Mouse (Mus musculus) intestine, postnatal 0 days (tissue): ENCODE measurements around the gene Crebl2. TPM values are rescaled to one million over a fixed set of nuclear protein-coding genes. Genes with fewer than 3 reads are reported as not detected.

ENCODE experiments used
- ATAC-seq: fragments of 200-750 bp; cut with Nextera tagmentation; 2 replicates; pipeline ENCODE4 v1.8.0; 2017; ENCODE audit warnings: mild to moderate bottlenecking, moderate TSS enrichment, moderate library complexity
- H3K27ac ChIP-seq: fragments of 300-500 bp; sonication (generic); 2 replicates; pipeline ENCODE4 v1.5.1; 2014; ENCODE audit warnings: mild to moderate bottlenecking, low read depth, low read length, moderate library complexity
- H3K27me3 ChIP-seq: fragments of 300-500 bp; sonication (generic); replicated peaks from 2 replicates; pipeline ENCODE4 v1.6.1; 2014; ENCODE audit warnings: low read length, mixed read lengths; ENCODE audit not compliant: control insufficient read depth, insufficient read depth
- H3K36me3 ChIP-seq: fragments of 300-500 bp; sonication (generic); 2 replicates; pipeline ENCODE4 v1.6.1; 2014; ENCODE audit warnings: mild to moderate bottlenecking, moderate library complexity; ENCODE audit not compliant: control insufficient read depth, insufficient read depth
- H3K4me1 ChIP-seq: fragments of 300-500 bp; sonication (generic); replicated peaks from 2 replicates; pipeline ENCODE4 v1.6.1; 2014; ENCODE audit warnings: antibody characterized with exemption, low read length, mixed read lengths; ENCODE audit not compliant: control insufficient read depth, insufficient read depth
- H3K4me2 ChIP-seq: fragments of 300-500 bp; sonication (generic); replicated peaks from 2 replicates; pipeline ENCODE4 v1.6.1; 2014; ENCODE audit warnings: low read depth, mild to moderate bottlenecking, moderate library complexity
- H3K4me3 ChIP-seq: fragments of 300-500 bp; sonication (generic); 2 replicates; pipeline ENCODE4 v1.5.1; 2014; ENCODE audit warnings: low read depth, low read length
- H3K9ac ChIP-seq: fragments of 300-500 bp; sonication (generic); 2 replicates; pipeline ENCODE4 v1.6.1; 2014; ENCODE audit warnings: mild to moderate bottlenecking, low read depth, low read length
- H3K9me3 ChIP-seq: fragments of 300-500 bp; sonication (generic); 2 replicates; pipeline ENCODE4 v1.6.1; 2016; ENCODE audit warnings: mixed run types; ENCODE audit not compliant: control insufficient read depth
- CTCF ChIP-seq: sonication (generic); IDR thresholded peaks from 2 replicates; pipeline ENCODE4 v1.5.1; 2016; ENCODE audit warnings: low read depth, mild to moderate bottlenecking, control low read depth, antibody characterized with exemption, moderate library complexity
- WGBS: fragments of 180-500 bp; shearing (Covaris S2); extraction: QIAGEN DNeasy Blood & Tissue Kit; methylation state at CpG from one replicate; pipeline ENCODE4 v1.1.7; 2014; 5-methylcytosine and 5-hydroxymethylcytosine counted together
- polyA plus RNA-seq: library from polyadenylated mRNA; unstranded; fragments of >200 nt; fragmentation: Nextera tagmentation; extraction: Ambion mirVana; gene quantifications from 2 replicates; pipeline ENCODE4 v1.2.1, GENCODE M21; 2015

Crebl2 gene
- polyA plus RNA-seq, 1 experiment from 2014 or later, result 4.9 TPM

DNA sequence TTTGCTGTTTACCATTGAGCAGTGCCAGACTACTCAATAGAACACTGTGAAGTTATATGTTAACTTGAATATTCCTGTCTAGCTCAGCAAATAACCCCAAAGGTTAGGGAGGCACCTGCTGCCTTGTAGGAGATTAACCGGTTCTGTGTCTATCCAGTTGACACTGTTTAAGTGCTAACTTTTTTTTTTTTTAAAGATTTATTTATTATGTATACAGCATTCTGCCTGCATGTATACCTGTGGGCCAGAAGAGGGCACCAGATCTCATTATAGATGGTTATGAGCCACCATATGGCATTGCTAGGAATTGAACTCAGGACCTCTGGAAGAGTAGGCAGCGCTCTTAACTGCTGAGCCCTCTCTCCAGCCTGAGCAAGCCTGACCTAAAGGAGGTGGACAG is 43.1 kb downstream of the Crebl2 start:
- H3K4me3 ChIP-seq, result no peak overlapping the region
- H3K4me2 ChIP-seq, result no peak overlapping the region
- H3K4me1 ChIP-seq, result no peaks in the 10 kb centered on the region
- ATAC-seq, result peak; percentile 57
- no peak overlapping the region for H3K9ac ChIP-seq
- no peaks in the 10 kb centered on the region for H3K9me3 ChIP-seq
- WGBS, result 75% methylated on average over 2 of the region's 2 CpGs
- H3K27me3 ChIP-seq, result no peaks in the 10 kb centered on the region
- H3K36me3 ChIP-seq, result peaks cover 8% of the 10 kb centered on the region; the same call in 1 of the 2 replicates
- peak; percentile 64 for TF ChIP-seq CTCF
- no peak overlapping the region for H3K27ac ChIP-seq

- Histone ChIP-seq H3K9ac (no peak overlapping the region), H3K9me3 (no peaks in the 10 kb centered on the region), H3K36me3 (0 out of 2 replicates have a peak, but pooled peaks cover 3% of the 10 kb centered on the region), H3K27ac (no peak overlapping the region), H3K27me3 (no peaks in the 10 kb centered on the region), H3K4me2 (no peak overlapping the region), H3K4me1 (no peaks in the 10 kb centered on the region), H3K4me3 (no peak overlapping the region)
- WGBS, result 64% methylated on average over 6 of the region's 6 CpGs
- ATAC-seq, result no peak
- peak; percentile 66 for TF ChIP-seq CTCF
These were observed 46.8 kb downstream of the Crebl2 start for GRCm38 (mm10) chr6:134876795-134877194.

DNA sequence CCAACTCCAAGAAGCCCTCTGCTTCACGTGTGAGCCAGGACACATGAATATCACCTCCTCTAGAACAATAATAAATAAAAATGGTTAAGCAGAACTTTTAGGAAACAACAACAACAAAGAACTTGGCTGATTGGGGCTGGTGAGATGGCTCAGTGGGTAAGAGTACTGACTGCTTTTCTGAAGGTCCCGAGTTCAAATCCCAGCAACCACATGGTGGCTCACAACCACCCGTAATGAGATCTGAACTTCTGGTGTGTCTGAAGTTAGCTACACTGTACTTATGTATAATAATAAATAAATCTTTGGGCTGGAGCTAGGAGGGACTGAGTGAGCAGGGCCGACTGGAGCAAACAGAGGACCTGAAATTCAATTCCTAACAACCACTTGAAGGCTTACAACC is 47.3 kb downstream of the Crebl2 start:
- ATAC-seq, result no peak
- no peak overlapping the region for H3K27ac ChIP-seq
- no peaks in the 10 kb centered on the region for H3K9me3 ChIP-seq
- no peak overlapping the region for H3K4me2 ChIP-seq
- no peaks in the 10 kb centered on the region for H3K4me1 ChIP-seq
- H3K4me3 ChIP-seq, result no peak overlapping the region
- no peaks in the 10 kb centered on the region for H3K27me3 ChIP-seq
- WGBS, result 89% methylated on average over 4 of the region's 4 CpGs
- no peak overlapping the region for H3K9ac ChIP-seq
- TF ChIP-seq CTCF, result no peak
- 0 out of 2 replicates have a peak, but pooled peaks cover 3% of the 10 kb centered on the region for H3K36me3 ChIP-seq

DNA sequence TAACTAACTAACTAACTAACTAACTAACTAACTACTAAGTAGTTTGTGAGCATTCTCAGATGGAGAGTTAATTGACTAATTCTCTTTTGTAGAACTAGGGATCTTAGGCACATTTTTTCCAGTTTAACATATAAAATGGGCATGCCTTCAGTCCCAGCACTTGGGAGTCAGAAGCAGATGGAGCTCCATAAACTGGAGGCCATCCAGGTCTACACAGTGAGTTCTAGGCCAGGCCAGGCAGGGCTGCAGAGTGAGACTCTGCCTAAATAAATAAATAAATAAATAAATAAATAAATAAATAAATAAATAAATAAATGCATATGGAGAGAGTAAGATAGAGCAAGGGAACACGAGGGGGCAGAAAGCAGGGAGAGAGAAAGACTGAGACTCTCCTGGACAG is 47.9 kb downstream of the Crebl2 start:
- ATAC-seq, result no peak
- WGBS, result 92% methylated on average over 1 of the region's 1 CpGs

GRCm38 (mm10) chr6:134879556-134879955 is 49.6 kb downstream of the Crebl2 start:
- WGBS, result 83% methylated on average over 5 of the region's 5 CpGs
- Histone ChIP-seq H3K36me3 (0 out of 2 replicates have a peak, but pooled peaks cover 3% of the 10 kb centered on the region), H3K27ac (no peak overlapping the region), H3K4me1 (no peaks in the 10 kb centered on the region), H3K4me3 (no peak overlapping the region), H3K9me3 (no peaks in the 10 kb centered on the region), H3K27me3 (no peaks in the 10 kb centered on the region), H3K4me2 (no peak overlapping the region), H3K9ac (no peak overlapping the region)
- ATAC-seq, result no peak
- TF ChIP-seq CTCF, result no peak

More for the DNA sequence above, 47.9 kb downstream of the Crebl2 start:
- Histone ChIP-seq H3K27ac (no peak overlapping the region), H3K36me3 (0 out of 2 replicates have a peak, but pooled peaks cover 3% of the 10 kb centered on the region), H3K9me3 (no peaks in the 10 kb centered on the region), H3K4me1 (no peaks in the 10 kb centered on the region), H3K4me3 (no peak overlapping the region), H3K4me2 (no peak overlapping the region), H3K27me3 (no peaks in the 10 kb centered on the region), H3K9ac (no peak overlapping the region)
- no peak for TF ChIP-seq CTCF

- no peaks in the 10 kb centered on the region for H3K4me1 ChIP-seq
- 0 out of 2 replicates have a peak, but pooled peaks cover 3% of the 10 kb centered on the region for H3K36me3 ChIP-seq
- ATAC-seq, result no peak
- H3K9ac ChIP-seq, result no peak overlapping the region
- no peak overlapping the region for H3K4me2 ChIP-seq
- H3K9me3 ChIP-seq, result no peaks in the 10 kb centered on the region
- H3K4me3 ChIP-seq, result no peak overlapping the region
- no peaks in the 10 kb centered on the region for H3K27me3 ChIP-seq
- TF ChIP-seq CTCF, result no peak
- H3K27ac ChIP-seq, result no peak overlapping the region
- 75% methylated on average over 2 of the region's 2 CpGs for WGBS
These were observed 50.1 kb downstream of the Crebl2 start for GRCm38 (mm10) chr6:134880046-134880445.

- no peak overlapping the region for H3K27ac ChIP-seq
- no peak for TF ChIP-seq CTCF
- ATAC-seq, result no peak
- no peaks in the 10 kb centered on the region for H3K4me1 ChIP-seq
- H3K4me2 ChIP-seq, result no peak overlapping the region
- H3K9ac ChIP-seq, result no peak overlapping the region
- 78% methylated on average over 4 of the region's 4 CpGs for WGBS
- no peaks in the 10 kb centered on the region; the same call in 1 of the 2 replicates for H3K36me3 ChIP-seq
- H3K9me3 ChIP-seq, result no peaks in the 10 kb centered on the region
- H3K27me3 ChIP-seq, result no peaks in the 10 kb centered on the region
- no peak overlapping the region for H3K4me3 ChIP-seq
These were observed 53.7 kb downstream of the Crebl2 start for GRCm38 (mm10) chr6:134883661-134884060.
